Mouse (Mus musculus): ENCODE results near the gene Mapk8ip1. TPM values are rescaled to one million over a fixed set of nuclear protein-coding genes. Genes with fewer than 3 reads are reported as not detected.

Gene Mapk8ip1
- polyA plus RNA-seq (2015; fragmentation: Nextera tagmentation; extraction: Ambion mirVana) = 28.9 and 30.4 TPM in 2 replicates

DNA sequence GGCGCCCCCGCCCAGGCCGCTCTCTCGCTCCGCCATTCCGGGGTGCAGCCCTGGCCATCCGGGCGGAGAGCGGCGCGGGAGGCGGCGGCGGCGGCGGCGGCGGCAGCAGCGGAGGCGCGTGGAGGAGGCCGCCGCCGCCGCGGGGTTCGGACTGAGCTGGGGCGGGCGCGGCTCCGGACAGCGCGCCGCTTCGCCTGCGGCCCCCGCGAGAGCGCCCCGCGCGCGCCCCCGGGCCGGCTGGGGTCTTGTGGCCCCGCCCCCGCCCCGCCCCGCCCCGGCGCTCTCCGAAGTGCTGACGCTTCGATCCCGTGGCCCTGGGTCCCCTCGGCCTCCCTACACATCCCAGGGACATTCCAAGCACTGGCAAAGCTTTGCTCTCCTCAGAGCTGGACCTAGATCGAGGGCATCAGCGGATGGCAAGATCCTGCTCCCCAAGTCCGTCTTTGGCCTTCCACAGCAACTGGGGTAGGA is at the start of gene Mapk8ip1:
Gene Mapk8ip1 (minus strand): TSS at position 173 of the 471 bp plus-strand sequence.
- ATAC-seq (ENCODE audit: low FRiP score, low TSS enrichment) = peak; percentile 84
- peak within 1 kb of the TSS; percentile 77 for H3K9ac ChIP-seq (replicated peaks; ENCODE audit: low read length)
- peak within 1 kb of the TSS; percentile 91 for H3K4me2 ChIP-seq (replicated peaks; ENCODE audit: low read depth, low read length)
- H3K27me3 ChIP-seq (ENCODE audit: insufficient read depth, low read length) = no peaks in the 10 kb centered on the region
- peak within 1 kb of the TSS; percentile 58 for H3K4me3 ChIP-seq (ENCODE audit: low read length)
- H3K36me3 ChIP-seq (ENCODE audit: insufficient read depth, low read length) = peaks cover 12% of the 10 kb centered on the region; the same call in 1 of the 2 replicates
- 2% methylated on average over 37 of the region's 59 CpGs for WGBS
- H3K27ac ChIP-seq (ENCODE audit: low read length) = no peak within 1 kb of the TSS
- H3K9me3 ChIP-seq (ENCODE audit: low read length) = no peaks in the 10 kb centered on the region
- H3K4me1 ChIP-seq (ENCODE audit: insufficient read depth, low read length) = peaks cover 8% of the 10 kb centered on the region

GRCm38 (mm10) chr2:92447121-92447740 is 46.2 kb upstream of the Mapk8ip1 start:
- no peak overlapping the region for H3K4me3 ChIP-seq (ENCODE audit: low read length)
- 0 out of 2 replicates have a peak, but pooled peaks cover under 1% of the 10 kb centered on the region for H3K36me3 ChIP-seq (ENCODE audit: insufficient read depth, low read length)
- no peak overlapping the region for H3K9ac ChIP-seq (replicated peaks; ENCODE audit: low read length)
- no peaks in the 10 kb centered on the region for H3K9me3 ChIP-seq (ENCODE audit: low read length)
- no peaks in the 10 kb centered on the region for H3K4me1 ChIP-seq (ENCODE audit: insufficient read depth, low read length)
- H3K4me2 ChIP-seq (replicated peaks; ENCODE audit: low read depth, low read length) = no peak overlapping the region
- H3K27ac ChIP-seq (ENCODE audit: low read length) = no peak overlapping the region
- ATAC-seq (ENCODE audit: low FRiP score, low TSS enrichment) = no peak
- no peaks in the 10 kb centered on the region for H3K27me3 ChIP-seq (ENCODE audit: insufficient read depth, low read length)
- WGBS = 68% methylated on average over 7 of the region's 7 CpGs

DNA sequence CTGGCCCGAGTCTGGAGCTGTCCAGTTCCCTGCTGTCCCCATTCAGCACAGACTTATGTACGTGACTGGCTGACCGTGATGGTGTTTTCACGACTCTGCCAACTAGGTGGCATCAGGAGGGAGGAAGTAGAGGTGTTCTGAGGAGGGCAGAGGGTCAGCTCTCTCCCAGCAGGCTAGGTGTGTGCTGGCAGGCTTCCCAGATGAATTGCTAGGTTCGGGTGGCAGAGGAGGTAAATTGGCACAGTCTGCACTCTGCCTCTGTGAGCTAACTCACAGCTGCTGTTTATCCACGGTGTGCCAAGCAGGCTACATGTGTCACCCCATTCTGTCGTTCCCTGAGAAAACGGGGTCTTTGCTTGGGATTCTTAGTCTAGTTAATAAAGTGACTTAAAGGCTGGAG is 45.6 kb upstream of the Mapk8ip1 start:
- no peak overlapping the region for H3K4me3 ChIP-seq (ENCODE audit: low read length)
- H3K27me3 ChIP-seq (ENCODE audit: insufficient read depth, low read length) = no peaks in the 10 kb centered on the region
- no peak for ATAC-seq (ENCODE audit: low FRiP score, low TSS enrichment)
- no peaks in the 10 kb centered on the region for H3K4me1 ChIP-seq (ENCODE audit: insufficient read depth, low read length)
- no peak overlapping the region for H3K4me2 ChIP-seq (replicated peaks; ENCODE audit: low read depth, low read length)
- 70% methylated on average over 8 of the region's 8 CpGs for WGBS
- no peak overlapping the region for H3K27ac ChIP-seq (ENCODE audit: low read length)
- no peaks in the 10 kb centered on the region for H3K9me3 ChIP-seq (ENCODE audit: low read length)
- H3K36me3 ChIP-seq (ENCODE audit: insufficient read depth, low read length) = no peaks in the 10 kb centered on the region
- H3K9ac ChIP-seq (replicated peaks; ENCODE audit: low read length) = no peak overlapping the region

GRCm38 (mm10) chr2:92445890-92446289 is 44.8 kb upstream of the Mapk8ip1 start:
- H3K4me3 ChIP-seq (ENCODE audit: low read length) = no peak overlapping the region
- ATAC-seq (ENCODE audit: low FRiP score, low TSS enrichment) = no peak
- H3K9me3 ChIP-seq (ENCODE audit: low read length) = no peaks in the 10 kb centered on the region
- no peaks in the 10 kb centered on the region for H3K4me1 ChIP-seq (ENCODE audit: insufficient read depth, low read length)
- no peak overlapping the region for H3K27ac ChIP-seq (ENCODE audit: low read length)
- H3K36me3 ChIP-seq (ENCODE audit: insufficient read depth, low read length) = no peaks in the 10 kb centered on the region
- WGBS = 48% methylated on average over 9 of the region's 9 CpGs
- H3K4me2 ChIP-seq (replicated peaks; ENCODE audit: low read depth, low read length) = no peak overlapping the region
- no peaks in the 10 kb centered on the region for H3K27me3 ChIP-seq (ENCODE audit: insufficient read depth, low read length)
- no peak overlapping the region for H3K9ac ChIP-seq (replicated peaks; ENCODE audit: low read length)

GRCm38 (mm10) chr2:92444376-92444775 is 43.3 kb upstream of the Mapk8ip1 start:
- H3K9ac ChIP-seq (replicated peaks; ENCODE audit: low read length) = no peak overlapping the region
- H3K4me1 ChIP-seq (ENCODE audit: insufficient read depth, low read length) = no peaks in the 10 kb centered on the region
- no peak overlapping the region for H3K4me2 ChIP-seq (replicated peaks; ENCODE audit: low read depth, low read length)
- H3K36me3 ChIP-seq (ENCODE audit: insufficient read depth, low read length) = no peaks in the 10 kb centered on the region
- no peak for ATAC-seq (ENCODE audit: low FRiP score, low TSS enrichment)
- H3K27ac ChIP-seq (ENCODE audit: low read length) = no peak overlapping the region
- no peaks in the 10 kb centered on the region for H3K9me3 ChIP-seq (ENCODE audit: low read length)
- 68% methylated on average over 4 of the region's 4 CpGs for WGBS
- H3K27me3 ChIP-seq (ENCODE audit: insufficient read depth, low read length) = no peaks in the 10 kb centered on the region
- no peak overlapping the region for H3K4me3 ChIP-seq (ENCODE audit: low read length)

- WGBS = 80% methylated on average over 4 of the region's 4 CpGs
- H3K36me3 ChIP-seq (ENCODE audit: insufficient read depth, low read length) = no peaks in the 10 kb centered on the region
- no peaks in the 10 kb centered on the region for H3K27me3 ChIP-seq (ENCODE audit: insufficient read depth, low read length)
- H3K9ac ChIP-seq (replicated peaks; ENCODE audit: low read length) = no peak overlapping the region
- no peak overlapping the region for H3K4me2 ChIP-seq (replicated peaks; ENCODE audit: low read depth, low read length)
- H3K4me1 ChIP-seq (ENCODE audit: insufficient read depth, low read length) = no peaks in the 10 kb centered on the region
- no peak for ATAC-seq (ENCODE audit: low FRiP score, low TSS enrichment)
- no peak overlapping the region for H3K4me3 ChIP-seq (ENCODE audit: low read length)
- H3K27ac ChIP-seq (ENCODE audit: low read length) = no peak overlapping the region
- no peaks in the 10 kb centered on the region for H3K9me3 ChIP-seq (ENCODE audit: low read length)
Observed at GRCm38 (mm10) chr2:92443313-92443712, 42.2 kb upstream of the Mapk8ip1 start.

- Histone ChIP-seq H3K27ac (ENCODE audit: low read length) (no peak overlapping the region), H3K4me3 (ENCODE audit: low read length) (no peak overlapping the region), H3K4me2 (replicated peaks; ENCODE audit: low read depth, low read length) (no peak overlapping the region), H3K27me3 (ENCODE audit: insufficient read depth, low read length) (no peaks in the 10 kb centered on the region), H3K36me3 (ENCODE audit: insufficient read depth, low read length) (no peaks in the 10 kb centered on the region), H3K4me1 (ENCODE audit: insufficient read depth, low read length) (no peaks in the 10 kb centered on the region), H3K9ac (replicated peaks; ENCODE audit: low read length) (no peak overlapping the region), H3K9me3 (ENCODE audit: low read length) (no peaks in the 10 kb centered on the region)
- 74% methylated on average over 12 of the region's 12 CpGs for WGBS
- no peak for ATAC-seq (ENCODE audit: low FRiP score, low TSS enrichment)
Observed at GRCm38 (mm10) chr2:92442419-92443001, 41.4 kb upstream of the Mapk8ip1 start.

- Histone ChIP-seq H3K4me1 (ENCODE audit: insufficient read depth, low read length) (no peaks in the 10 kb centered on the region), H3K9me3 (ENCODE audit: low read length) (peaks cover 6% of the 10 kb centered on the region), H3K36me3 (ENCODE audit: insufficient read depth, low read length) (no peaks in the 10 kb centered on the region), H3K27me3 (ENCODE audit: insufficient read depth, low read length) (no peaks in the 10 kb centered on the region), H3K27ac (ENCODE audit: low read length) (no peak overlapping the region), H3K4me2 (replicated peaks; ENCODE audit: low read depth, low read length) (no peak overlapping the region), H3K9ac (replicated peaks; ENCODE audit: low read length) (no peak overlapping the region), H3K4me3 (ENCODE audit: low read length) (no peak overlapping the region)
- ATAC-seq (ENCODE audit: low FRiP score, low TSS enrichment) = no peak
- 39% methylated on average over 6 of the region's 6 CpGs for WGBS
Observed at GRCm38 (mm10) chr2:92440432-92440831, 39.4 kb upstream of the Mapk8ip1 start.

DNA sequence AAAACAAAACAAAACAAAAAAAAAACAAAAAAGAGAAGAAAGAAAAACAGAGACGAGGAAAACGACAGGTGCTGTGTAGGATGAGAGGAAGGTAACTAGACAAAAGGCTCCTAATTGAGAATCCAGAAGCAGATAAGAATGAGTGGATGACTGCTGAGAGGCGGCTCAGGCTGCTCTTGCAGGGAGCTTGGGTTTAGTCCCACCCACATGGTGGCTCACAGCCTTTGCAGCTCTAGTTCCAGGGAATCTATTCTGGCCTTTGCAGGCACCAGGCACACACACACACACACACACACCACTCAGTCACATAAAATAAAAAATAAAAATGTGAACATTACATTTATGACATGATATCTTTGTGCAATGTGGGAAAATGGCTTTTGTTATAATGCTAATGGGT is 37.5 kb upstream of the Mapk8ip1 start:
- H3K4me3 ChIP-seq (ENCODE audit: low read length) = no peak overlapping the region
- H3K9ac ChIP-seq (replicated peaks; ENCODE audit: low read length) = no peak overlapping the region
- H3K4me2 ChIP-seq (replicated peaks; ENCODE audit: low read depth, low read length) = no peak overlapping the region
- no peak overlapping the region for H3K27ac ChIP-seq (ENCODE audit: low read length)
- H3K4me1 ChIP-seq (ENCODE audit: insufficient read depth, low read length) = no peaks in the 10 kb centered on the region
- no peaks in the 10 kb centered on the region for H3K36me3 ChIP-seq (ENCODE audit: insufficient read depth, low read length)
- WGBS = 69% methylated on average over 3 of the region's 3 CpGs
- ATAC-seq (ENCODE audit: low FRiP score, low TSS enrichment) = no peak
- peaks cover 6% of the 10 kb centered on the region for H3K9me3 ChIP-seq (ENCODE audit: low read length)
- H3K27me3 ChIP-seq (ENCODE audit: insufficient read depth, low read length) = no peaks in the 10 kb centered on the region

DNA sequence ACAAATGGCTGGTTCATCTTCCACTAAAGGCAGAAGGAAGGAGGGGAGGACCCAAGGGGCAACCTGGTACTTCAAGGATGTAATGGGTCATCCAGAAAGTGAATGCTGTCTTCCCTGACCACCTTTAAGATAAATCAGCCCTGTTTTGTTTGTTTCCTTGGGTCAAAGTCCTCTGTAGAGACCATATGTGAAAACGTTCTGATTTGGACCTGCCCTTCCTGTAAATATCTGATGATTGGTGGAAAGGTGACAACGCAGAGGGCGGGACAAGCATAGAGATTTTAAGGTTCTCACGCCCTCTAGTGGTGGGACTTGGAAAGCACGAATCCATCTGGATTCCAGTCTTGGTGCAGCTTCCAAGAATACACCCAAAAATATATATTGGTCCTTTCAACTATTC is 36.8 kb upstream of the Mapk8ip1 start:
- under 1% methylated on average over 5 of the region's 5 CpGs for WGBS
- peaks cover 6% of the 10 kb centered on the region for H3K9me3 ChIP-seq (ENCODE audit: low read length)
- H3K36me3 ChIP-seq (ENCODE audit: insufficient read depth, low read length) = no peaks in the 10 kb centered on the region
- peaks cover 5% of the 10 kb centered on the region for H3K4me1 ChIP-seq (ENCODE audit: insufficient read depth, low read length)
- no peak overlapping the region for H3K9ac ChIP-seq (replicated peaks; ENCODE audit: low read length)
- no peak for ATAC-seq (ENCODE audit: low FRiP score, low TSS enrichment)
- no peaks in the 10 kb centered on the region for H3K27me3 ChIP-seq (ENCODE audit: insufficient read depth, low read length)
- no peak overlapping the region for H3K27ac ChIP-seq (ENCODE audit: low read length)
- H3K4me3 ChIP-seq (ENCODE audit: low read length) = no peak overlapping the region
- H3K4me2 ChIP-seq (replicated peaks; ENCODE audit: low read depth, low read length) = peak overlapping the region; percentile 40; the same call in 1 of the 2 replicates
